Mouse (Mus musculus) ovary, postnatal 10 days (tissue): ENCODE measurements around the gene Anks6.

Source experiments
- DNase-seq: peaks from one replicate; pipeline ENCODE4 v3.0.0; 2022; ENCODE audit warnings: low spot score

Anks6 gene

DNA sequence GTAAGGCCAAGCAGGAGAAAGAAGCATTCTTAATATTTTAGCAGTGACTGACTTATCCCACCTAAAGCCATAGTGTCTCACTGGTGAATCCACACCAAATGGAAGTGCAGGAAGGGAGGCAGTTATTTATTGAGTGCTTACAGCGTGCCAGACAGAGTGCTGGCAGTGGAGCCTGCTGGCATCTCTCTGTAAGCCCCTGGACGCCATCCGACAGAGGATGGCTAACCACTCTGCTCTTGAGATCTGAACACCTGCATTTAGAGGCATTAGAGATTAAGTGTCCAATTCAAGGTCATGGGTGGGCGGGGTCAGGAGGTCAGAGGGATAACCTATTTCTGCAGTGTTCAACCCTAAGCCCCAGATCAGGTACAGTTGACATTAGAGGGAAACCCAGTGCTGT lies 68.4 kb downstream of the Anks6 start:
- DNase-seq = no peak

DNA sequence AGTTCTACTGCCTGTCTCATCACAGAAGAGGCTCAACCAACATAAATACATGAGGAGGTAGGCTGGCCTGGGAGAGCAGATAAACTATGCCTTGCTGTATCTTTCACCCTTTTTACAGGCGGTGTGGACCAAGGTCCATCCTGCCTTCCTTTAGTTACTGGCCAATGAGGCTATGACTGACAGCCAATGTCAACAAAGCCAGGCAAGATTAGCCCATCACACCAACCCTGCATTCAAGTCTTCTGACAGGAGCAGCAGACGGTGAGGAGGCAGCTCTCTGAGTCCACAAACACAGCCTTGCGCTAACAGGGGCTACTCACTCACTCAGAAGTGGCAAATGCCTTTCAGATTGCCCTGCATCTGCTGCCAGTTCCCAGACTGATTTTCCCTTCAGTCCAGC lies 69.0 kb downstream of the Anks6 start:
- DNase-seq = no peak

DNA sequence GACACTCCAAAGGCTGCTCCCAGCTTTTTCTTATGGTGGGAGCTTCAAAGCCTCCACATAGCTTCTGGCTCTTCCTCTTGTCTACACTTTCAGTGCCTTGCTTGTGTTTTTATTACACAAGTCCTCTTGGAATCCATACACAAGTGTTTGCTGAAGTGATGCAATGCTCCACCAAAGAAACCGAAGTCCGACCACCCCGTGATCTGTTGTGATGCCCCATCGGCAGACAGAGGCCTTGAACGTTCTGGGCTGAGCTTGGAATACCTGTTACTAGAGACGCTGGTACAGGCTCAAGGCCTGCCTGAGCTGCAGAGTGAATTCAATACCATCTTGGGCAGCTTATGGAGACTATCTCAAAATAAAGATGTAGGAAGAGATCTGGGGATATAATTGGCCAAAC lies 69.4 kb downstream of the Anks6 start:
- no peak for DNase-seq

DNA sequence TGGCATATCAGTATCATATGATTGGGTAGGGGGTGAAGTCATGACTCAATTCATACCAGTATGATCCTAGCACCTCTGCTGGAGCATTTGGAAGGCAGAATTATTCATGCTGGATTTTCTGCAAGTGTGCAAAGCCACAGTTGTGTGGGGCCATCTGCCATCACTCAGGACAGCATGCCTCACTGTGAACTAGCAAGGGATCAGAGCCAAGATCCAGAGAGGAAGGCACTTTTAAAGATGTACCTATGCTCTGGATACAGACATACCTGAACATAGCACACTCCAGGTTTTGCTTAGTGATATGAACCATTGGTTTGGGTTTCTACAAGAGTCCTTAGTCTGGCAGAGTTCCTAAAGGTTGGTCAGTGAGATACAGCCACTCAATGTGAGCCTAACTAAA lies 71.2 kb downstream of the Anks6 start:
- no peak for DNase-seq

DNA sequence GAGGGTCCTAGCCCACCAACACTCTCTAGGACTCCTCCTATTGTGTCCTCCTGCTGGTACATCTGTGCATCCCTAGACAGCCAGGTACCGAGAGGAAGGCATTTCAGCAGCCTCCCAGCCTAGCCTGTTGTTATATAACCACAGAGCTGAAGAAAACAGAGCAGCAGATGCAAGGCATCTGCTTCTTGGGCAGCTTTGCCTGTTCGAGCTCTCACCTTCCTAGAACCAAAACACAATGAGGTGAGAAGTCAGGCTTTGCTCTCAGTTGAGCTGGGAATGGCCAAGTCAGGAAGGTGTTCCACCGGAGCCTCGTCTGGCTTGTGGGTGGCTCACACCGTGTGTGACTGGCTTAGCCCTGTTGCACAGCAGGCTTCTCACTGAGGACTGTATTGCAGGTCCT lies 74.3 kb downstream of the Anks6 start:
- no peak for DNase-seq

DNA sequence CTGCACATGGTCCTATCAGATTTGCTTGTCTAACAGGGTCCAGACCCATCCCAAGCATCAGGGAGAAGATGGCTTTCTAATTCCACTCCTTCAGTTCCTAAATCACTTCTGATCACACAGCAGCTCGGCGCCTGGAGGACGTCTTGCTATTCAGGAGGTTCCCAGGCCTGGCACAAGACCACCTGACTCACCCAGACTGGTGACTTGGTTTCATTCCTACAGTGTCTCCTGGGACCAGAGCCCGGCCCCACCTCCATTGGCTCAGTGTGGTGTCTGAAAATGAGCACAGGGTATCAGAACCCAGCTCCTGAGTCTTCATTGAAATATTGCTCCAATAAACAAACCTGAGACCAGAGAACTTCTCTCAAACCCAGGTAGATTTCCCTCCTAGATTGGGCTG lies 75.1 kb downstream of the Anks6 start:
- no peak for DNase-seq

DNA sequence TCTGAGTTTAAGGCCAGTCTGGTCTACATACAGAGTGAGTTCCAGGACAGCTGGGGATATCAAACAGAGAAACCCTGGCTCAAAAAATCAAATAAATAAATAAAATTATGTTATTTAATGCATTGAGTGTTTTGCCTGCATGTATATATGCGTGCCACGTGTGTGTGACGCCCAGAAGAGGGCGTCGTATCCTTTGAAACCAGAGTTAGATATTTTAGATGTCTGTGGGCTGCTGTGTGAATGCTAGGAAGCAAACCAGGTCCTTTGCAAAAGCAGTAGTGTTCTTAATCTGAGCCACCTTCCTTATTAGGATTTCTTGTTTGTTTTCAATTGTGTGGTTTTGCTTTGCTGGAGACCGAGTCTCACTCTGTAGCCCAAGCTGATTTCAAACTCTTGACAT lies 78.9 kb downstream of the Anks6 start:
- no peak for DNase-seq

DNA sequence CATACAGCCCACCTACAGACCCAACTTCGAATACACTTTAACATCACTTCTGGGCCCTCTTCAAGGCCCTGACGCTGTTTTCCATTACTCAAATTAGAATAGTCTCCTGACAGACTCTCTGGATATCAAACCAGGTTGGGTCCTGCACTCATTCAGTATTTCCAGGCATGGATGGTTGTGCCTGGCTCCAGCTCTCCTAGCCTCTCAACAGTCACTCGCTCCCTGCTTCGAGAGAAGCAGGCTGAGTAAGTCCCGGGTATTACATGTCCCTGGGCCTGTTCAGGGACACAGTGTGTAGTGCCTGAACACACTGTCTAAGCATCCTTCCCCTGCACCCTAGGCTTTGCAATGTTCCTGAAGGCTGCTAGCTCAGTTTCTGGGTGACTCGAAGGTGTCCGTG lies 80.1 kb downstream of the Anks6 start:
- no peak for DNase-seq

DNA sequence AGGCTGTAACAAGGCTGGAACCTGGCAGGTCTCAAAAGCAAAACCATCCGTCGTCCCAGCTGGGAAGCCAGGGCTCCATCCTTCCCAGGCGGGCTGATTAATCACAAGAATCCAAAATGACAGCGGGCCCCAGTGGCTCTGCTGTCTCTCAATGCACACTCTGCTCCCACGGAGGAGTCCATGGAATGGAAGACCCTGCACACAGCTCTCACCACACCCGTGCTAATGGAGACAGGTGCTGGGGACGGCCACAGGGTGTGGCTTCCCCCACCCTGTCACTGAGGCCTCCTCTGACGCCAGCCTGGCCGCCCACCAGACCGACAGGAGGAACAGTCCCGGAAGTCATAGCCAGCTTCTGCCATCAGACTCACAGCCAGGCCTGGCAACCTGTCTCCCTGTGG lies 80.6 kb downstream of the Anks6 start:
- DNase-seq = no peak

DNA sequence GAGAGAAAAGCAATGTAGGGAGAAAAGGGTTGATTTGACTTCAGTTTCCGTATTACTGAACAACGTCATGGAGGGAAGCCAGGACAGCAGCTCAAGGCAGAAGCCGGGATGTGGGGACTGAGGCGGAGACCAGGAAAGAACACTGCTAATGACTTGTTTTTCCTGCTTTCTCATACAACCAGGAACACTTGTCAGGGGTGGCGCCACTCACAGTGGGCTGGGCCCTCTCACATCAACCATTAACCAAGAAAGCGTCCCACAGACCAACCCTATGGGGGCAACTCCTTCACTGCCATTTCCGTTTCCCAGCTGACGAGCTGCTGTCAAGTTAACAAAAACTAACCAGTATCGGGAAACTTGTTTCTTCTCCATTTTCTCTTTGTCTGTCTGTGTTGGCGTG lies 83.9 kb downstream of the Anks6 start:
- no peak for DNase-seq

DNA sequence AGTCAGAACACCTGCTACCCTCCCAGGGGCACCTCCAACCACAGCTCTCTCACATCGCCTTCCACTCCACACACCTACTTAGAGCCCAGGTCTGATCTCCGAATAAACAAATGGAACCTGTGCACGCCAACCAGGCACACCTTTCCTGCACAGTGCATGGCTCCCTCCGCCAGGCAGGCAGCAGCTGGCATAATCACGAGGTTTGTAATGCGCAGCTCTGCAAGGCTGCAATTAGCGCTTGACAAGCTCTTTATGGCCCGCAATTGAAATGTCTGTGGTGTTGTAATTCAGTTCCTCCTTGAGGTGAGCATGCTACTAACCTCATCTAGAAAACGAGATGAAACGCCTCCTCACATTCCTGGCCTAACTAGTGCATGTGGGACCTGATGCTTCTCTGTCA lies 89.2 kb downstream of the Anks6 start:
- no peak for DNase-seq

DNA sequence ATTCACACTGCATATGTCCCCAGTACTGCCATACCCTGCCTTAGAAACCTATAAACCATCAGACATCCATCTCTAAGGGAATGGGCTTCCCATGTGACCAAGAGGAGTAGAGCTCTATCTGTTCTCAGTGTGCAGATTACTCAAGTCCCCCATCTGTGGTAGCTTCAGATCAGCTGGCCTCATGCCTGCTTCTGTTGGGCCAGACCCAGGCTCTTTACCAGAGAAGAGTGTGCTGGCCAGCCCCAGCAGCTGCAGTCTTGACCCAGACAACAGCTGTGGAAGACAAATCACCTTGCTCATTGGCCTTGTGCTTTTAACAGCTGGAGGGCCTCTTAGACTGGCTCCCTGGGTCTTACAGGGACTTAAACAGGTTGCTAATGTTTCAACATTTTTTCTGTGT lies 90.7 kb downstream of the Anks6 start:
- DNase-seq = no peak
